Mouse (Mus musculus) forebrain, postnatal 0 days (tissue): ENCODE measurements around the gene Scyl1. TPM values are rescaled to one million over a fixed set of nuclear protein-coding genes. Genes with fewer than 3 reads are reported as not detected.
A peak's percentile ranks its signal among the peaks of the same experiment; 100 is the strongest.

Source experiments
- ATAC-seq: fragments of 200-750 bp; cut with Nextera tagmentation; 2 replicates; pipeline ENCODE4 v1.8.0; 2017; ENCODE audit warnings: mild to moderate bottlenecking, moderate library complexity
- DNase-seq: peaks from one replicate; pipeline ENCODE4 v3.0.0-alpha.2; 2015
- H3K27ac ChIP-seq: fragments of 300-500 bp; sonication (generic); 2 replicates; pipeline ENCODE4 v1.5.1; 2014; ENCODE audit warnings: low read depth, mild to moderate bottlenecking, antibody characterized with exemption, low read length, moderate library complexity, mixed read lengths
- H3K27me3 ChIP-seq: fragments of 300-500 bp; sonication (generic); 2 replicates; pipeline ENCODE4 v1.6.1; 2014; ENCODE audit warnings: mild to moderate bottlenecking, low read length, mixed read lengths; ENCODE audit not compliant: insufficient read depth
- H3K36me3 ChIP-seq: fragments of 300-500 bp; sonication (generic); 2 replicates; pipeline ENCODE4 v1.6.1; 2014; ENCODE audit warnings: mild to moderate bottlenecking, moderate library complexity; ENCODE audit not compliant: insufficient read depth
- H3K4me1 ChIP-seq: fragments of 300-500 bp; sonication (generic); 2 replicates; pipeline ENCODE4 v1.6.1; 2014; ENCODE audit warnings: antibody characterized with exemption; ENCODE audit not compliant: insufficient read depth
- H3K4me2 ChIP-seq: fragments of 300-500 bp; sonication (generic); 2 replicates; pipeline ENCODE4 v1.6.1; 2014; ENCODE audit warnings: low read depth, mild to moderate bottlenecking, moderate library complexity
- H3K4me3 ChIP-seq: fragments of 300-500 bp; sonication (generic); 2 replicates; pipeline ENCODE4 v1.5.1; 2014; ENCODE audit warnings: low read depth, low read length, mixed read lengths
- H3K9ac ChIP-seq: fragments of 300-500 bp; sonication (generic); 2 replicates; pipeline ENCODE4 v1.6.1; 2014; ENCODE audit warnings: mild to moderate bottlenecking
- H3K9me3 ChIP-seq: fragments of 300-500 bp; sonication (generic); 2 replicates; pipeline ENCODE4 v1.6.1; 2016; ENCODE audit warnings: low read length
- CTCF ChIP-seq: sonication (generic); IDR thresholded peaks from 2 replicates; pipeline ENCODE4 v1.5.1; 2016; ENCODE audit warnings: antibody characterized with exemption, control low read depth, low read depth
- WGBS: fragments of 180-500 bp; shearing (Covaris S2); extraction: QIAGEN DNeasy Blood & Tissue Kit; methylation state at CpG from one replicate; pipeline ENCODE4 v1.1.7; 2014; 5-methylcytosine and 5-hydroxymethylcytosine counted together
- polyA plus RNA-seq: library from polyadenylated mRNA; unstranded; fragments of >200 nt; fragmentation: Nextera tagmentation; extraction: Ambion mirVana; gene quantifications from 2 replicates; pipeline ENCODE4 v1.2.1, GENCODE M21; 2015
- total RNA-seq: library from RNA; depleted of rRNA; stranded (reverse); fragments of >200 nt; gene quantifications from 2 replicates; pipeline ENCODE4 v1.2.3, GENCODE M21; 2014

The Scyl1 gene
- total and polyA plus RNA-seq, 2 experiments from 2014 or later, result 68.8 to 98.1 TPM

DNA sequence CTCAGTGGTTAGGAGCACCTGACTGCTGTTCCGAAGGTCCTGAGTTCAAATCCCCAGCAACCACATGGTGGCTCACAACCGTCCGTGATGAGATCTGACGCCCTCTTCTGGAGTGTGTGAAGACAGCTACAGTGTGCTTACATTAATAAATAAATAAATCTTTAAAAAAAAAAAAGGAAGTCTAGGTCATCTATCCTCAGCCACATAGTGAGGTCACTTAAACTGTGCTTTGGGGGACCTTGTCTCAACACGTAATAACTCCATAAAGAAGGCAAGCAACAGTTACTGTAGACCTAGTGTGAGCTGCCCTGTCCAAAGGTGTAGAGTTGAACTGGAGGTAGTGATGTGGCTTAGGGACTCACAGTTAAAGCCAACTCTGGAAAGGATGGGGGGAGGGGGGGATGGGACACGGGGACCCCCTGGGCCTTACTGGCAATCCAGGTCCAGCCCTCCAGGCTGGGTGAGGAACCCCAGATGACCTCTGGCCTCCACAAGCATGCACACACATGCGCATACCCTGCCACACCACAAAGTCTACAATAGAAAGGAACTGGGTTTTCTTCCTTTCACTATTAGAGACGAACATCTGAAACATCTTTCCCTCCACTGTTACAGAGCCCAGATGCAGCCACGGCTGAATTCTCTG is 6.3 kb upstream of the Scyl1 start:
- no peaks in the 10 kb centered on the region for H3K9me3 ChIP-seq
- DNase-seq (no peak), ATAC-seq (no peak)
- H3K27me3 ChIP-seq, result no peaks in the 10 kb centered on the region
- WGBS, result 82% methylated on average over 9 of the region's 9 CpGs
- TF ChIP-seq CTCF, result no peak
- H3K27ac ChIP-seq, result no peak overlapping the region
- no peaks in the 10 kb centered on the region for H3K36me3 ChIP-seq
- no peak overlapping the region for H3K9ac ChIP-seq
- H3K4me3 ChIP-seq, result no peak overlapping the region
- no peaks in the 10 kb centered on the region for H3K4me1 ChIP-seq
- H3K4me2 ChIP-seq, result no peak overlapping the region

DNA sequence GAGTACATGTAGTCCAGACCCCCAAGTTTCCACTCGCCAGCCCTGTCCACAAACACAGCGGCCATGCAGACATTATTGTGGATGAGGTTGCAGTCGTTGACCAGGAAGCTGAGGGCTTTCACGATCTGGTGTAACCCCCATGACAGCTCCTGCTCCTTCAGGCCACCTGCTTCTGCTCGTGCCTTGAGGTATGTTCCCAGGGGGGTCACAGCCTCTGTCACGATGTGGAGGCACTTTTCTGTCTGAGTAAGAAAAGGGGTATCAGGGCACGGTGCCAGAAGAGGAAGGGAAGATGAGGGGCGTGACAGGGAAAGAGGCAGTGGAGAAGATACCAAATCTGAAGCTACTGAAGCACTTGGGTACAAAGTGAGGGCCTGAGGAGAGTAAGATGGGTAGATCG is 908 bp downstream of the Scyl1 start:
- H3K9me3 ChIP-seq, result no peaks in the 10 kb centered on the region
- peak overlapping the region; percentile 84 for H3K9ac ChIP-seq
- H3K4me1 ChIP-seq, result peaks cover 9% of the 10 kb centered on the region
- TF ChIP-seq CTCF, result no peak
- peak overlapping the region; percentile 66 for H3K4me3 ChIP-seq
- H3K27me3 ChIP-seq, result no peaks in the 10 kb centered on the region
- DNase-seq (no peak), ATAC-seq (no peak)
- peak overlapping the region; percentile 79 for H3K27ac ChIP-seq
- H3K4me2 ChIP-seq, result peak overlapping the region; percentile 65
- H3K36me3 ChIP-seq, result peaks cover 30% of the 10 kb centered on the region
- 43% methylated on average over 9 of the region's 9 CpGs for WGBS

DNA sequence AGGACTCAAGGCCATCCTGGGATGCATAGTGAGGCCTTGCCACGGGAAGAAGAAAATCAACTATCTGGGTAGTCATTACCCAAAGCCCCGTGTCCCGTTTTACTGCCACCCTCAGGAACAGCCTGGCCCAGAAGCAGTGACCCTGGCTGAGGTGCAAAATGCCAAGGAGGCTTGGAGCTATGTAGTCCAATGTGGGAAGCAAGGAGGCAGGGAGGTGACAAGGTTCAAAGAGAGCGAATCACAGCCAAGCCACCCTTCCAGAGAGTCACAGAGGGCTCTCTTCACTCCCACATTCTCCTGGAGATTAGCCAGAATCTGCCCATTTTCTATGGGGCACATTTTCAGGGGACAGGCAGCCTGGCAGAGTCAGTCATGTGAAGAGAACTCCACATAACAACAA is 3.9 kb downstream of the Scyl1 start:
- TF ChIP-seq CTCF, result no peak
- WGBS, result 91% methylated on average over 4 of the region's 4 CpGs
- no peak overlapping the region for H3K9ac ChIP-seq
- no peak overlapping the region for H3K27ac ChIP-seq
- DNase-seq (no peak), ATAC-seq (no peak)
- no peak overlapping the region for H3K4me3 ChIP-seq
- H3K9me3 ChIP-seq, result no peaks in the 10 kb centered on the region
- H3K27me3 ChIP-seq, result no peaks in the 10 kb centered on the region
- peaks cover 56% of the 10 kb centered on the region for H3K36me3 ChIP-seq
- no peak overlapping the region for H3K4me2 ChIP-seq
- H3K4me1 ChIP-seq, result peaks cover 9% of the 10 kb centered on the region

DNA sequence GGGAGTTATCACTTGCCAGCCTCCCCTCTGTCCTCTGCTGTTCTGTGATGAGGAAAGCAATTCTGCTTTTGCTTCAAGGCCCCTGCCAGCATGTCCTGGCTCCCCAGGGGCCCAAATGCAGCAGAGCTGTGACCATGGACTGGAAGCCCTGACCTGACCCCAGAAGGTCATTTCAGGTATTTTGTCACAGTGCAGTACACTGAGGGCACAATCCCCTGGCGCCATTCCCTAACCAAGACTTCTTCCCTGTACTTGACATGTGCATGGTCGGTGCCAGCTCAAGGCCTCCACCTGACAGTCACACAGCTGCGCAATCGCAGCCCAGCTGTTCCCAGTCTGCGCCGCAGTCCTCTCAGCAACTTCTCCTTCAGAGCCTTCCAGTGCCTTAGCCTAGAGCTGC is 8.1 kb downstream of the Scyl1 start:
- no peaks in the 10 kb centered on the region for H3K4me1 ChIP-seq
- H3K27me3 ChIP-seq, result no peaks in the 10 kb centered on the region
- H3K9ac ChIP-seq, result no peak overlapping the region
- DNase-seq (no peak), ATAC-seq (no peak)
- no peaks in the 10 kb centered on the region for H3K9me3 ChIP-seq
- peaks cover 88% of the 10 kb centered on the region for H3K36me3 ChIP-seq
- no peak overlapping the region for H3K27ac ChIP-seq
- WGBS, result 95% methylated on average over 6 of the region's 6 CpGs
- H3K4me3 ChIP-seq, result no peak overlapping the region
- no peak overlapping the region for H3K4me2 ChIP-seq
- no peak for TF ChIP-seq CTCF

DNA sequence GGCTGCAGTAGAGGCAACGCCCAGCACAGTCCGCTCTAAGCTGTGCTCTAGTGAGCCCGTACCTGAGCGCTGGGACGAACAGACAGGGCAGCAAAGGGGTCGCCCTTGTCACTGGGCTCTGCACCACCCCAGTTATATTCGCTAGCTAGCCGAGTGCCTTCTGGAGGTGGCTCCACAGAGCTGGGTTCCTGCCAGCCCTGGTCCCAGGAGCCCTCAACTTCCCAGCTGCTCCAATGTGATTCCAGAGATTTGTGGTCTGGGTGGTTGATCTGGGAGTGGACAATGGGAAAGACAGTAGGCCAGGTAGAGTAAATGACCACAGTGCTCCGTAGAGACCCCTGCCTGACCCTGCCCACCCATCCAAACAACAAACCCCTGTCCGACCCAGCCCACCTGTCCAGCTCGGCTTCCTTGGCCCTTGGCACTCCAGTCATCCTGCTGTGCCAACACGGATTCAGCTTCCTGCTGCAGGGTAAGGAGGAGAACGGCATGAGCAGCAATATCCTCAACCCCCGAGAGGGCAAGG is 12.3 kb downstream of the Scyl1 start:
- Histone ChIP-seq H3K36me3 (peaks cover 61% of the 10 kb centered on the region), H3K4me1 (no peaks in the 10 kb centered on the region), H3K9me3 (no peaks in the 10 kb centered on the region), H3K27ac (no peak overlapping the region), H3K9ac (no peak overlapping the region), H3K4me2 (no peak overlapping the region), H3K4me3 (no peak overlapping the region), H3K27me3 (peaks cover 7% of the 10 kb centered on the region)
- DNase-seq (no peak), ATAC-seq (no peak)
- no peak for TF ChIP-seq CTCF
- 90% methylated on average over 14 of the region's 14 CpGs for WGBS

DNA sequence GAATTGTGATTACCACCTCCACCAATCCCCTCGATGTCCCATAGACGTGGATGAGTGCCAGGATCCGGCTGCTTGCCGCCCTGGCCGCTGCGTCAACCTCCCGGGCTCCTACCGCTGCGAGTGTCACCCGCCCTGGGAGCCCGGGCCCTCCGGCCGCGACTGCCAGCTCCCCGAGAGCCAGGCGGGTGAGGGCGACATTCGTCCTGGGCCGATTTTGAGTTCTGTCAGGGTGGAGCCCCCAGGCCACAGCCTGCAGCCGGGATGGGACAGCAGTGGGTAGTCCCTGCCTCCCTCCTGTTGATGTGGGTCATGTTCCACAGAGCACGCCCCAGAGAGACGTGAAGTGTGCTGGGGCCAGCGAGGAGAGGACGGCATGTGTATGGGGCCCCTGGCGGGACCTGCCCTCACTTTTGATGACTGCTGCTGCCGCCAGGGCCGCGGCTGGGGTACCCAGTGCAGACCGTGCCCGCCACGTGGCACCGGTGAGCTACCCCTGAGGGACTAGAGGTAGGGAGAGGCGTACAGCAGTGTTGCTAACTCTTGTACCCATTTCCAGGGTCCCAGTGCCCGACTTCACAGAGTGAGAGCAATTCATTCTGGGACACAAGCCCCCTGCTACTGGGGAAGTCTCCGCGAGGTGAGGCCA is 14.1 kb downstream of the Scyl1 start:
- H3K36me3 ChIP-seq, result peaks cover 48% of the 10 kb centered on the region
- H3K27ac ChIP-seq, result no peak overlapping the region
- H3K4me2 ChIP-seq, result peak overlapping the region; percentile 34
- no peak for DNase-seq
- 22% methylated on average over 36 of the region's 36 CpGs for WGBS
- H3K4me1 ChIP-seq, result no peaks in the 10 kb centered on the region
- no peaks in the 10 kb centered on the region for H3K9me3 ChIP-seq
- peak overlapping the region; percentile 31; the same call in 1 of the 2 replicates for H3K9ac ChIP-seq
- H3K27me3 ChIP-seq, result peaks cover 7% of the 10 kb centered on the region
- no peak for TF ChIP-seq CTCF
- ATAC-seq, result peak; percentile 19; the same call in 1 of the 2 replicates
- 0 out of 2 replicates have a peak overlapping the region, but pooled peaks have one; percentile 4 for H3K4me3 ChIP-seq

DNA sequence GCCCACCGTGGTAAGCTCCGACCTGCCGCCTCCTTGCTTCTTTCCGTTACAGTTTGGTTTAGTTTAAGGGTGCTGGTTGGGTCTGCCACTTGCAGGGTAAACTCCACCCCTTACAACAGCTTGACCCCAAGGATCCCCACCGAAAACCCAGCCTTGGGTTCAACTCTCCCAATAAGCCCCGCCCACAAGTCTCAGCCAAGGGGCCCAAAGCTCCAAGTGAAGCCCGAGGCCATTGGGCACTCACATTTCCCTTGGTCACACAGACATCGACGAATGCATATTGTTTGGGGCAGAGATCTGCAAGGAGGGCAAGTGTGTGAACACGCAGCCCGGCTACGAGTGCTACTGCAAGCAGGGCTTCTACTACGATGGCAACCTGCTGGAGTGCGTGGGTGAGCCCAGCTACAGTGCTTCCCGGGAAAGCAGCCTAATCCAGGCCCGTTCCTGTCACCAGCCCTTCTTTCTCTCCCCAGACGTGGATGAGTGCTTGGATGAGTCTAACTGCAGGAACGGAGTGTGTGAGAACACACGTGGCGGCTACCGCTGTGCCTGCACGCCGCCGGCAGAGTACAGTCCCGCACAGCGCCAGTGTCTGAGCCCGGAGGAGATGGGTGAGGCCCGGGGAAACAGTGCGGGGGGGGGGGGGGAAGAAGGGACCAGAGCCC is 14.8 kb downstream of the Scyl1 start:
- DNase-seq (peak; percentile 56), ATAC-seq (peak; percentile 79)
- WGBS, result 11% methylated on average over 27 of the region's 29 CpGs
- H3K36me3 ChIP-seq, result peaks cover 43% of the 10 kb centered on the region
- H3K4me1 ChIP-seq, result no peaks in the 10 kb centered on the region
- no peak for TF ChIP-seq CTCF
- H3K4me2 ChIP-seq, result peak overlapping the region; percentile 34
- H3K27ac ChIP-seq, result no peak overlapping the region
- H3K4me3 ChIP-seq, result 0 out of 2 replicates have a peak overlapping the region, but pooled peaks have one; percentile 4
- H3K9ac ChIP-seq, result peak overlapping the region; percentile 31; the same call in 1 of the 2 replicates
- peaks cover 7% of the 10 kb centered on the region for H3K27me3 ChIP-seq
- H3K9me3 ChIP-seq, result no peaks in the 10 kb centered on the region
